Mouse (Mus musculus) testis, adult 2 months (tissue): ENCODE results near the gene Olfr94.

Experiments used
- CTCF ChIP-seq: fragments of 200-500 bp; IDR thresholded peaks from 2 replicates; pipeline ENCODE4 v1.5.1; 2012; ENCODE audit warnings: low read depth, mild to moderate bottlenecking, inconsistent platforms, low read length, moderate library complexity; ENCODE audit not compliant: control insufficient read depth, insufficient read depth, insufficient replicate concordance
- POLR2A ChIP-seq: fragments of 200-500 bp; IDR thresholded peaks from 2 replicates; pipeline ENCODE4 v1.6.1; 2012; ENCODE audit warnings: low read depth, mild to moderate bottlenecking, inconsistent platforms, low read length, moderate library complexity; ENCODE audit not compliant: control insufficient read depth

- no peak for TF ChIP-seq CTCF
- TF ChIP-seq POLR2A = no peak
Measured at GRCm38 (mm10) chr17:37190711-37191110, 10.1 kb downstream of the Olfr94 start.
